Mouse (Mus musculus) heart, embryonic 14.5 days (tissue): ENCODE measurements around the gene Slc5a10. TPM values are rescaled to one million over a fixed set of nuclear protein-coding genes. Genes with fewer than 3 reads are reported as not detected.

ENCODE experiments used
- ATAC-seq: fragments of 200-750 bp; cut with Nextera tagmentation; 2 replicates; pipeline ENCODE4 v1.8.0; 2017; ENCODE audit warnings: low read depth, moderate TSS enrichment; ENCODE audit not compliant: insufficient number of reproducible peaks, insufficient read depth, low FRiP score
- H3K27ac ChIP-seq, 2 experiments: fragments of 200-500 bp in 1 of 2; fragments of 300-500 bp in 1 of 2; sonication (generic) in 1 of 2; replicated peaks in 1 of 2; 2 replicates each; pipeline ENCODE4 v1.5.1; 2012 to 2014; ENCODE audit warnings: low read depth in 2 of 2, low read length in 2 of 2, control low read depth in 1 of 2, mild to moderate bottlenecking in 1 of 2, mixed read lengths in 1 of 2; ENCODE audit not compliant: control insufficient read depth in 1 of 2, insufficient read depth in 1 of 2
- H3K27me3 ChIP-seq: fragments of 300-500 bp; sonication (generic); 2 replicates; pipeline ENCODE4 v1.6.1; 2014; ENCODE audit warnings: mild to moderate bottlenecking, low read length, control low read depth; ENCODE audit not compliant: control insufficient read depth, insufficient read depth
- H3K36me3 ChIP-seq: fragments of 300-500 bp; sonication (generic); 2 replicates; pipeline ENCODE4 v1.6.1; 2014; ENCODE audit warnings: mild to moderate bottlenecking, control low read depth, low read length, mixed read lengths; ENCODE audit not compliant: control insufficient read depth, insufficient read depth
- H3K4me1 ChIP-seq, 2 experiments: fragments of 200-500 bp in 1 of 2; fragments of 300-500 bp in 1 of 2; sonication (generic) in 1 of 2; 2 replicates each; pipeline ENCODE4 v1.6.1; 2012 to 2014; ENCODE audit warnings: low read length in 2 of 2, control low read depth in 1 of 2, mixed read lengths in 1 of 2; ENCODE audit not compliant: control insufficient read depth in 2 of 2, insufficient read depth in 2 of 2
- H3K4me2 ChIP-seq: fragments of 300-500 bp; sonication (generic); 2 replicates; pipeline ENCODE4 v1.6.1; 2014; ENCODE audit warnings: mild to moderate bottlenecking, low read length
- H3K4me3 ChIP-seq, 2 experiments: fragments of 200-500 bp in 1 of 2; fragments of 300-500 bp in 1 of 2; sonication (generic) in 1 of 2; 2 replicates each; pipeline ENCODE4 v1.5.1; 2012 to 2014; ENCODE audit warnings: low read length in 2 of 2, mild to moderate bottlenecking in 2 of 2, control low read depth in 1 of 2, low read depth in 1 of 2, moderate library complexity in 1 of 2; ENCODE audit not compliant: control insufficient read depth in 1 of 2, insufficient read depth in 1 of 2
- H3K9ac ChIP-seq: fragments of 300-500 bp; sonication (generic); 2 replicates; pipeline ENCODE4 v1.6.1; 2014; ENCODE audit warnings: mild to moderate bottlenecking, low read length
- H3K9me3 ChIP-seq: fragments of 300-500 bp; sonication (generic); 2 replicates; pipeline ENCODE4 v1.6.1; 2016; ENCODE audit warnings: low read length, control low read depth; ENCODE audit not compliant: control insufficient read depth
- WGBS: fragments of 180-500 bp; shearing (Covaris S2); extraction: QIAGEN DNeasy Blood & Tissue Kit; methylation state at CpG from one replicate; pipeline ENCODE4 v1.1.7; 2014; 5-methylcytosine and 5-hydroxymethylcytosine counted together
- polyA plus RNA-seq: library from polyadenylated mRNA; unstranded; fragments of >200 nt; fragmentation: Nextera tagmentation; extraction: Ambion mirVana; gene quantifications from 2 replicates; pipeline ENCODE4 v1.2.1, GENCODE M21; 2014

Slc5a10 gene
- 0.13 TPM in 1 of 2 replicates, not detected in the other for polyA plus RNA-seq

DNA sequence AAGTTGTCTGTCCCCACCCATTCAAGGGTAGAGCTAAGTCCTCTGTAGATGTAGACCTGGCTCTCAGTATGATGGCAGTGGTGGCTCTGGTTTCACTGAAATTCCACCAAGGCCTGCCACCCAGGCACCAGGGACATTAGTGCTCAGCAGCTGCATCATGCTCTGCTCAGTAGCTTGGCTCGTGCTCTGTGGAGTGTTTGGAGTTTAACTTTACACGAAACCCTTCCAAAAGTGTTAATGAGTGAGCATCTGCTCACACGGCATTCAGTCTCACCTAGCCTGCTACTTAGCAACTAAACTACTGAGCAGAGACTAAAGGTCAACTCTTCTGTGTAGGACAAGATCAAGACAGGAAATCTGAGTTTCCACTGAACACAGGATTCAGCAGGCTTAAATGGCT is at the start of gene Slc5a10:
Slc5a10 (minus strand) TSS at position 191 of the 400 bp plus-strand sequence.
- Histone ChIP-seq H3K27ac (no peak within 1 kb of the TSS), H3K27me3 (no peaks in the 10 kb centered on the region), H3K9me3 (no peaks in the 10 kb centered on the region), H3K4me2 (no peak within 1 kb of the TSS), H3K4me3 (no peak within 1 kb of the TSS), H3K36me3 (no peaks in the 10 kb centered on the region), H3K4me1 (no peaks in the 10 kb centered on the region), H3K9ac (no peak within 1 kb of the TSS)
- WGBS, result 79% methylated on average over 3 of the region's 3 CpGs
- ATAC-seq, result no peak

GRCm38 (mm10) chr11:61761584-61762407 is 41.2 kb upstream of the Slc5a10 start, which contains the start of gene Prpsap2:
TSS of gene Prpsap2 (minus strand) at chr11:61762088.
- Histone ChIP-seq H3K4me2 (peak within 1 kb of the TSS; percentile 70), H3K4me1 (peaks cover 3% of the 10 kb centered on the region in 2 experiments; a peak in 2 of 4 replicates), H3K9me3 (no peaks in the 10 kb centered on the region), H3K9ac (peak within 1 kb of the TSS; percentile 83), H3K27me3 (no peaks in the 10 kb centered on the region), H3K36me3 (peaks cover 8% of the 10 kb centered on the region; the same call in 1 of the 2 replicates), H3K4me3 (peak within 1 kb of the TSS; percentile 64 to 78), H3K27ac (peak within 1 kb of the TSS; percentile 69 to 82; a peak in 3 of 4 replicates)
- WGBS, result under 1% methylated on average over 51 of the region's 51 CpGs
- peak; percentile 92 for ATAC-seq

- H3K36me3 ChIP-seq, result peaks cover 13% of the 10 kb centered on the region
- peaks cover 3% of the 10 kb centered on the region in 2 experiments; a peak in 2 of 4 replicates for H3K4me1 ChIP-seq
- peak overlapping the region in 1 of 2 experiments; percentile 64; a peak in 1 of 4 replicates for H3K4me3 ChIP-seq
- no peaks in the 10 kb centered on the region for H3K27me3 ChIP-seq
- H3K4me2 ChIP-seq, result peak overlapping the region; percentile 70
- no peak overlapping the region for H3K27ac ChIP-seq
- no peaks in the 10 kb centered on the region for H3K9me3 ChIP-seq
- ATAC-seq, result no peak
- no peak overlapping the region for H3K9ac ChIP-seq
- WGBS, result 75% methylated on average over 5 of the region's 5 CpGs
These were observed 39.9 kb upstream of the Slc5a10 start for GRCm38 (mm10) chr11:61760518-61760917.

DNA sequence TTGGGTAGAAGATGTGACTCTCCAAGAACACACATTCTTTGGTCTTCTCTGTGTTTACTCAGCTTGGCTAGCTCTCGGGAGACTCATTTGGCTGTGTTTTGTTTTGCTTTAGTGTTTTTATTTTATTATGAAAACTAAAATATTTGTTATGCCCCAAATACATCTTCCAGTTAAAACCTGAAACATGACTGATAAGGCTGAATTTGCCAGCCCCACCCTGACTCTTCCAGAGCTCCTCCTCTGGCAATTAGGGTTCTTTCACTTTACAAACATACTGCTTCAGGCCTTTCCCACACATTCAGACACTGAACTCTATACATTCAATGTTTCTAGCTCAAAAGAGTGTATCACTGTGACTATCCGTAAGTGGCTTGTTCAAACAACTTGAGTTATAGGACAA is 36.5 kb upstream of the Slc5a10 start:
- WGBS, result 86% methylated on average over 2 of the region's 2 CpGs
- no peaks in the 10 kb centered on the region for H3K27me3 ChIP-seq
- H3K9ac ChIP-seq, result no peak overlapping the region
- H3K36me3 ChIP-seq, result peaks cover 39% of the 10 kb centered on the region
- no peak overlapping the region for H3K4me2 ChIP-seq
- H3K27ac ChIP-seq, result no peak overlapping the region
- H3K4me3 ChIP-seq, result no peak overlapping the region
- no peak for ATAC-seq
- H3K4me1 ChIP-seq, result peaks cover 3% of the 10 kb centered on the region in 2 experiments; a peak in 2 of 4 replicates
- no peaks in the 10 kb centered on the region for H3K9me3 ChIP-seq

DNA sequence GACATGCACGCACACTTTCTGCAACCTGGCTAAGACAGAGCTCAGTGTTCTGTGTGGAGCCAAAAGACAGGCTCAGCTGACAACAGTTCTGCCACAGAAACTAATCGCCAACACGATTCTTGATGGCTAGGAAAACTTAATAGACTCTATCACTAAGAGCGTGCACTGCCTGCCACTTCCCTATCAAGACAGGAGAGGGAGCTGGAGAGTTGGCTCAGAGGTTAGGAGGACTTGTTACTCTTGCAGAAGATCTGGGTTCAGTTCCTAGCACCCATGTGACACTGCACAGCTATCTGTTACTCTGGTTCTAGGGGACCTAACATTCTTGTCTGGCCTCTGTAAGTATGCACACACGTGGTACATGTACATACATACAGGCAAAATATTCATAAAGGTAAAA is 31.0 kb upstream of the Slc5a10 start:
- no peak overlapping the region for H3K9ac ChIP-seq
- H3K9me3 ChIP-seq, result no peaks in the 10 kb centered on the region
- no peak overlapping the region for H3K4me2 ChIP-seq
- H3K4me3 ChIP-seq, result no peak overlapping the region
- no peak overlapping the region for H3K27ac ChIP-seq
- H3K27me3 ChIP-seq, result no peaks in the 10 kb centered on the region
- 76% methylated on average over 5 of the region's 5 CpGs for WGBS
- no peaks in the 10 kb centered on the region for H3K4me1 ChIP-seq
- ATAC-seq, result no peak
- H3K36me3 ChIP-seq, result peaks cover 78% of the 10 kb centered on the region

- Histone ChIP-seq H3K27me3 (no peaks in the 10 kb centered on the region), H3K4me1 (no peaks in the 10 kb centered on the region), H3K4me3 (no peak overlapping the region), H3K27ac (no peak overlapping the region), H3K9ac (no peak overlapping the region), H3K36me3 (peaks cover 87% of the 10 kb centered on the region), H3K9me3 (no peaks in the 10 kb centered on the region), H3K4me2 (no peak overlapping the region)
- no peak for ATAC-seq
- WGBS, result 67% methylated on average over 3 of the region's 3 CpGs
These were observed 26.5 kb upstream of the Slc5a10 start for GRCm38 (mm10) chr11:61747161-61747560.

DNA sequence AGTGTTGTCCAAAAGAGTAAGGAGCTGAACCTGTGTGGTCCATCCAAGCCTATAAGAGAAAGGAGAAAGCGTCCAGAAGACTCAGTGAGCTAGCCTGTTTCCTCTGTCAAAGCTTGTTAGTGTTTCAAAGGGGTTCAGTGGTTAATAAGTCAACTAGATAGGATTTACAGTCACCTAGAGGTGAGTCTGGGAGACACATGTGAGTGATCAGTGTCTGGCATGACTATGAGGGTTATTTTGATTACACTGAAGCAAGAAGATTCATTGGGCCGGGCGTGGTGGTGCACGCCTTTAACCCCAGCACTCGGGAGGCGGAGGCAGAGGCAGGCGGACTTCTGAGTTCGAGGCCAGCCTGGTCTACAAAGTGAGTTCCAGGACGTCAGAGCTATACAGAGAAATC is 25.2 kb upstream of the Slc5a10 start:
- H3K4me1 ChIP-seq, result no peaks in the 10 kb centered on the region
- no peak overlapping the region for H3K4me3 ChIP-seq
- no peak for ATAC-seq
- H3K36me3 ChIP-seq, result peaks cover 81% of the 10 kb centered on the region
- H3K4me2 ChIP-seq, result no peak overlapping the region
- H3K27ac ChIP-seq, result no peak overlapping the region
- no peaks in the 10 kb centered on the region for H3K27me3 ChIP-seq
- H3K9me3 ChIP-seq, result no peaks in the 10 kb centered on the region
- H3K9ac ChIP-seq, result no peak overlapping the region
- 95% methylated on average over 9 of the region's 9 CpGs for WGBS
